Mouse (Mus musculus) thymus, adult 2 months (tissue): ENCODE results near the gene Pinlyp.

Experiments used
- CTCF ChIP-seq: fragments of 200-500 bp; IDR thresholded peaks from 2 replicates; pipeline ENCODE4 v1.5.1; 2012; ENCODE audit warnings: mild to moderate bottlenecking, control low read depth, low read length, moderate library complexity, borderline replicate concordance; ENCODE audit not compliant: control insufficient read depth, poor library complexity, insufficient read depth; ENCODE audit errors: extremely low read depth
- POLR2A ChIP-seq: fragments of 200-500 bp; IDR thresholded peaks from 2 replicates; pipeline ENCODE4 v1.6.1; 2012; ENCODE audit warnings: mild to moderate bottlenecking, low read length, control low read depth, moderate library complexity; ENCODE audit not compliant: control insufficient read depth, poor library complexity, insufficient read depth; ENCODE audit errors: extremely low read depth

DNA sequence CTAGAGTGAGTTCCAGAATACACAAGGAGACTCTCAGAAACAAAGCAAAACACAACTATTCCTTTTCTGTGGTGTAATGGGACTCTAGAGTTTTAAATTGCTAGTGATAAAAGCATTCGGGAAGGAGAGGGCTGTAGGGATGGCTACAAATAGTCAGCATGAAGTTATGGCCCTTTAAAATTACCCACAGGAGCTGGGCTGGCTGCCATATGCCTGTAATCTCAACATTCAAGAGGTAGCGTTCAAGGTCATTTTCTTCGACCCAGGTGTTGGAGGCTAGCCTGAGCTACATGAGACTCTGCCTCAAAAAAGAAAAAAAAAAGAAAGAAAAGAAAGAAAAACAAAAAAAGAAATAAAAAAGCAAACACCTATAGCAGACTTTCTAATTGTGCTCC lies 39.9 kb downstream of the Pinlyp start:
- TF ChIP-seq POLR2A (no peak), CTCF (no peak)
